Mouse (Mus musculus) heart, postnatal 36 days (tissue): ENCODE measurements around the gene Gm14326. TPM values are rescaled to one million over a fixed set of nuclear protein-coding genes. Genes with fewer than 3 reads are reported as not detected.
"Not testable (repeated sequence)": the region's sequence is repeated elsewhere in the genome, so short reads cannot be mapped to it uniquely, and the experiment has no call there.

ENCODE experiments used
- DNase-seq, 2 experiments: peaks; one replicate each; pipeline ENCODE4 v3.0.0; 2021 to 2022
- intact Hi-C: fragments of 180-260 bp; cut with DNase I; formaldehyde crosslinking; loops from one replicate; pipeline ENCODE4 v1.15.1; 2025
- total RNA-seq, 2 experiments: library from RNA; stranded (reverse); gene quantifications; 2 replicates each; pipeline ENCODE4 v1.2.3; 2021

Gm14326 gene
- total RNA-seq: 10 to 100 TPM; 38.3 to 40.4 TPM

GRCm38 (mm10) chr2:177957145-177957544 lies at the start of gene Gm14326:
Gene Gm14326 (minus strand): TSS chr2:177957297.
- DNase-seq: peak; percentile 81 to 83
- intact Hi-C loops: not testable (repeated sequence)

GRCm38 (mm10) chr2:177974814-177975213 lies 17.7 kb upstream of the Gm14326 start:
- DNase-seq: peak in 1 of 2 experiments; percentile 2
- intact Hi-C loops: not testable (repeated sequence)

- intact Hi-C loops: not testable (repeated sequence)
- DNase-seq: peak; percentile 23 to 26
These were observed 363 bp downstream of the Gm14326 start for GRCm38 (mm10) chr2:177956734-177957133.

- DNase-seq, intact Hi-C loops: not testable (repeated sequence)
These were observed 31.5 kb downstream of the Gm14326 start, which contains the start of gene Zfp972 for GRCm38 (mm10) chr2:177925563-177926103. Gene Zfp972 (minus strand): TSS chr2:177925613.

GRCm38 (mm10) chr2:177903276-177903675 lies 53.8 kb downstream of the Gm14326 start:
- intact Hi-C loops, DNase-seq: not testable (repeated sequence)

- DNase-seq, intact Hi-C loops: not testable (repeated sequence)
These were observed 58.9 kb downstream of the Gm14326 start for GRCm38 (mm10) chr2:177898171-177898570.

- intact Hi-C loops: not testable (repeated sequence)
- DNase-seq: peak in 1 of 2 experiments; percentile 10
These were observed 60.0 kb downstream of the Gm14326 start, which contains the start of gene Gm14327 for GRCm38 (mm10) chr2:177897046-177897578. Gene Gm14327 (plus strand): TSS chr2:177897096.

GRCm38 (mm10) chr2:177887743-177888142 lies 69.4 kb downstream of the Gm14326 start:
- DNase-seq, intact Hi-C loops: not testable (repeated sequence)

Other genes starting within 250 kb of the Gm14326 start
- gene Gm14322, start 198.0 kb downstream of the Gm14326 start, total RNA-seq: 10 to 100 TPM; 18.9 to 19.7 TPM
- gene Gm14325, start 117.0 kb downstream of the Gm14326 start, total RNA-seq: 10 to 100 TPM; 75.3 to 88.1 TPM
- gene Gm14327, start 60.2 kb downstream of the Gm14326 start, total RNA-seq: 10 to 100 TPM; 41.4 to 50.0 TPM
- under 1 TPM in 1 of 2 experiments, not detected in 1; 0.78 TPM for gene Zfp972, start 31.7 kb downstream of the Gm14326 start, total RNA-seq
- gene Zfp971, start 66.0 kb upstream of the Gm14326 start, total RNA-seq: 10 to 100 TPM; 86.7 to 94.3 TPM
- gene Zfp931, start 121.2 kb upstream of the Gm14326 start, total RNA-seq: 10 to 100 TPM; 10.7 to 12.2 TPM
- gene Phactr3, start 161.7 kb upstream of the Gm14326 start, total RNA-seq: 1 to 10 TPM in 1 of 2 experiments, under 1 TPM in 1; 0.97 to 1.5 TPM